Mouse (Mus musculus) embryo, embryonic 11 days (tissue): ENCODE results near the gene Arhgap44.
A peak's percentile ranks its signal among the peaks of the same experiment; 100 is the strongest.

ENCODE experiments used
- DNase-seq: peaks from one replicate; pipeline ENCODE4 v3.0.0-alpha.2; 2015

Arhgap44 gene

DNA sequence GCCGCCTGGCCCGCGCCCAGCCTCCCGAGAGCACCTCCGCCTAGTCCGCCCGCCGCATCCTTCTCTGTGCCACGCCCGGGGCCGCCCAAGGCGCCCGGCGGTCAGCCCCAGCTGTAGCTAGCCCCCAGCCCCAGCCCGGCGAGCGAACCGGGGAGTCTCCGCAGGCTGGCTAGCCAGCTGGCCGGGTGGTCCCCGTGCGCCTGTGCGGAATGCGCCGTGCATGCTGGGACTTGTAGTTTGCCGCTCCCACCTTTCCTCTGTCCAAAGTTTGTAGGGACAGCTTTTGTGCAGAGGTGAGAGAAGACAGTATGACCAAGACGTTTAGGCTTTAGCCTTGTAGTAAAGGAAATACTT is at the start of gene Arhgap44:
Arhgap44 (minus strand) TSS at position 195 of the 354 bp plus-strand sequence.
- peak; percentile 87 for DNase-seq

DNA sequence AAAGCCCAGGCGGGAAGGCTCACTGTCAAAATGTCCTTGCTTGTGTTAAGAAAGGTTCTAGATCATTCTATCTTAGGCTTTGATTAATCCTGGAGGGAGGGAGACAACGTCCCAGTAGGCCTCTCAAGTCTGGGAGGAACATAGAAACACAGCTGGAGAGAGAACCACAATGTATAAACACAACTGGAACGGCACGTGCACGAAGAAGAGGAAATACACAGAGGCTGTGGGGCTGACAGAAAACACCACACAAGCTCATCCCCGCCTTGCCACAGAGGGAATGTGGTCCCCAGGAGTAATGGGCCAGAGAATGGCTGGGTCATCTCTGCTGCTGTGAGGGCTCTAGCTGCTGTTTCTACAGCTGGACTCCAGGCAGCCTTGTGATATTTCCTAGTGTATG is 48.9 kb upstream of the Arhgap44 start:
- no peak for DNase-seq

DNA sequence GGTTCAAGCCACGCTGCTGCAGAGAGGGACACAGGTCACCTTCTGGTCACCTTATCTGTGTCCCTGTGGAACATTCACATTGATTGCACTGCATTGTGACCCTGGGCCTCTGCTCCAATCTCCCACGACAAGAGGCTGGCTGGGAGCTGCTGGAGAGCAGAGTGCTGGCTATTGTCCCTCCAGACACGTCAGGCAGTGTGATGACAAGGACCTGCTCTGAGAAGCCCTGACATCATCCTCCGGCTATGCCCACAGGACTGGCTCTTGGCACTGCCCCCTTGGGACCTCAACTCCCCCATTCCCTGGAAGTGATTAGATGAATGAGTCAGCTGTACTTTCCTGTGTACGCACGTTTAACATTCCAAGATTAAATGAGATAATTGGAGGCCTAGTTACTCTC is 46.7 kb upstream of the Arhgap44 start:
- no peak for DNase-seq

DNA sequence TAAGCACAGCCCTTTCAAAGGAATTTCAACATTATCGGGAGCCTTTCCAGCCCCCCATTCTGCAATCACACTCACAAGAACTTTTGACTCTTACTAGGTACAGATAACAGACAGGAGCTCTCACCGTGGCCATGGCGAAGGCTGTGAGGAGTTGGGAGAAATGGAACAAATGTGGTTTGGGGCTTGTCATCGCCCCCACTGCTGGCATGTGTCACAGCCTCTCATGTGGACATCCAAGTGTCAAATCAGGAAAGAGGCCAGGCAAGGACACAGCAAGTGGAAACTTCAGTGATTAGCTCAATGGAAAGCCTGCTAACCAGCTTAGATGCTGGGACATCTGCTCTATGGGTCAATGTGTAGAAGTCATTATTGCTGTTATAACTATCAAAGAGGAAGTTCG is 42.5 kb upstream of the Arhgap44 start:
- DNase-seq, result no peak

DNA sequence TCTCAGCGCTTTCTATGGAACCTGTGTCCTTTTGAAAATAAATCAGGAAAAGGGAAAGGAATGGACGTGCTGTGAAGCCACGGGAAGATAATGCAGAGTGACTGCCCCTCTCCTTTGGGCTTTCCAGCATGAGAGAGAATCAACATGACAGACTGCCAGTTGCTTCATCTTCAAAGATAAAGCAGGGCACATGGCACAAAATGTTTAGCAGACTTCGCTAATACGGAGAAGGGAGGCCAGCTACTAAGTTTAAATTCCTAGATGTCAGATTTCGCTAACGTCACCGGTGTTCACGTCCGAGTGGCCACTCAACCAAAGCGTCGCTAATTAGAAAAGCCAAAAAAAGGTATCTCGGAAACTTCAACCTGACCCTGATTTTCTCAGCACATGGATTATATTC is 41.9 kb upstream of the Arhgap44 start:
- peak; percentile 12 for DNase-seq

DNA sequence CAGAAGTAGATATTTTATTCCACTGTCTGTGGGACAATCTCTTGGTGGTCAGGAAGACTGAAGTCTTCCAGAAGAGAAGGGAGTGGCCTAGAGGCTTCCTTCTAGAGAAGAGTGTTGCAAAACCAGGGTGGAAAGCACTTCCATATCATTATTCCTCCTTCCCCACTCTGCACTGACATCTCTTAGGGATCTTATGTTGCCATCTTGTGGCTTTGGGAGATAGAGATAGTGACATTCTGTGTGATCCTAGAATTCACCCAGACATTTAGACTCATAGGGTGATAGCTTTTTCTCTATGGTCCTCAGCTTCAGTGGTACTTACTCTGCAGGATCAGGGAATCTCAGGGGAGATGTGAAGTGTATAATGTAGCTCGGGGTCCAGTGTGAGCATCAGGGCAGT is 40.3 kb upstream of the Arhgap44 start:
- no peak for DNase-seq

DNA sequence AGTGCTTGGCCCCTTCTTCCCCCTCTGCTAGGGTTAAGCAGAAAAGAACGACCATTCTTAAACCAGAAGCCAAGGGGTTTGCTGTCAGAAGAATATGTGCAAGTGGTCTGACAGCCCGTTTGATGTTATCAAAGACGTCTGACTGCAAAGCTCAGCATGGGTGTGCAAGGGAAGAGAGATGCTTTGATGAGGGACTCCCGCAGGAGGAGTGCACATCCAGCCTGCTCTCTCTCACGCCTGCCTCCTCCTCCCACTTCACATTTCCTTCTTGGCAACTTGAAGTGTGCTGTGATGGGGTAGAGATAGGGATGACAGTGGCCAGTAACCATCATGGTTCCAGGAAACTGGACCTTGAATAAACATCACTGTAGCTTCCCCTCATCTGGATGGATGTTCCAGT is 39.5 kb upstream of the Arhgap44 start:
- no peak for DNase-seq

DNA sequence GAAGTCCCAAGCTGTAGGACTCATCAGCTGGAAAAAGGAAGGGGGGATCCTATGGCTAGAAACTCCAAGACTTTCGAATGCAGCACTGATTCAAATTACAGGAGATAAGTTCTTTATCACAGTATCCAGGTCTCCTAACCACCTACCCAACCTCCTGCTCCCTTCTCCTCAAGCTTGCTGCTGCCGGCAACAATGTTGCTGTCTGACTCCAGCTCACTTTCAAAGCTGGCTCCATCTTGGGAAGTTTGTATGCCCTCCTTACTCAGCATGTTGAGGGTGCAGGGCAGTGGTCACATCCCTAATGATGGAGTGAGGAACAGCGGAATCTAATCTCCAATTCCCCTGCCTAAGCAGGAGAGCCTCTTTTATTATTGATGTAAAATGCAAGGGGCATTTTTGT is 35.3 kb upstream of the Arhgap44 start:
- no peak for DNase-seq

DNA sequence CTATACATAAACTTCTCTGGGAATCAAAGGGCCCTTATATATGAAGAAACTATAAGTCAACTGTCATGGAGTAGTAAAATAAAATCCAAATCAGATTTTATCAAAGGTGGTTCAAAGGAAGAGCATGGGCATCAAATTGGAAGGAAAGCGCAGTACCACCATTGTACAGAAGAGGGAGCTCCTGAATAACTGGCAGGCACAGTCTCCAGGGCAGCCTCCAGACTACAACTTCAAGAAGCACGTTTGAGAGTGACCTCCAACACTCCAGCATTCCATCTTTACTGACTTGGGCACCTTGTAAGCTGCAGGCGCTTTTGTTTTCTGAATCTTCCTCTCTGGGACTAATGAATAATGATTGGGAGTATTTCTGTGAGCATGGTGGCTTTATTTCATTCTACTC is 34.5 kb upstream of the Arhgap44 start:
- DNase-seq, result peak; percentile 80

DNA sequence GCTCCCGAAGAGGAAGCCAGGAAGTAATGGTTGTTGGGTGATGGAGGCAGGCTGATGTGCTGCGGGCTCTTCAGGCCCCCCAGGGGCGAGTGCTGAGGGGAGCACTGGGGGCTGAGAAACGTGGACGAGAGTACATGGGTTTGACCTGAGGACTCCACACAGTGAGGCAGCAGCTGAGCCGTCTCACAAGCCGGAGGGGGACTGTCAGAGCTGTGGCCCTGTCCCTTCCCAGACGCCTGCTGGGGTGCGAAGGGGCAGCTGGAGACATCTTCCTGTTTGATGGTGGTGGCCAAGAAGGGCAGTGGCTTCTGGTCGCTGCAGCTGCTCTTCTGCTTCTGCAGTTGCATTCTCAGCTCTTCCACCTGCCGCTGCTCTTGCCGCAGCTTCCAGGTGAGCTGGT is 24.2 kb upstream of the Arhgap44 start:
- DNase-seq, result no peak

DNA sequence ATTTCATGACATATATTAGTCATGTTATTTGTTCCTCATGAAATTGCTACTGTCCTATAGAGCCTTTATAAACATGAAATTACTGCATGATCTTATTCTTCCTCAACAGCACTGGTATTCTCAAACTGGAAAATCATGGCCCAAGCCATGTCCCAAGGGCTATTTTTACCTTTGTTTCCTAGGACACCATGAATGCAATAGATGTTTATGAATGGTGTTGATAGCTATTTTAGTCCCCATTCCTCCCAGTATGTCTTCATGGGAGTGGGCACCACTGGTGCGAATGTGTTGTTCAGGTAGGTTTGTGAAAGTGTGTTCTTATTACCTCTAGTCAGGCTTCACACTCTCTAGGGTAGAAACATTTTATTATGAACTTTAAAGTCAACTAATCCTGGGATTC is 22.4 kb upstream of the Arhgap44 start:
- no peak for DNase-seq

DNA sequence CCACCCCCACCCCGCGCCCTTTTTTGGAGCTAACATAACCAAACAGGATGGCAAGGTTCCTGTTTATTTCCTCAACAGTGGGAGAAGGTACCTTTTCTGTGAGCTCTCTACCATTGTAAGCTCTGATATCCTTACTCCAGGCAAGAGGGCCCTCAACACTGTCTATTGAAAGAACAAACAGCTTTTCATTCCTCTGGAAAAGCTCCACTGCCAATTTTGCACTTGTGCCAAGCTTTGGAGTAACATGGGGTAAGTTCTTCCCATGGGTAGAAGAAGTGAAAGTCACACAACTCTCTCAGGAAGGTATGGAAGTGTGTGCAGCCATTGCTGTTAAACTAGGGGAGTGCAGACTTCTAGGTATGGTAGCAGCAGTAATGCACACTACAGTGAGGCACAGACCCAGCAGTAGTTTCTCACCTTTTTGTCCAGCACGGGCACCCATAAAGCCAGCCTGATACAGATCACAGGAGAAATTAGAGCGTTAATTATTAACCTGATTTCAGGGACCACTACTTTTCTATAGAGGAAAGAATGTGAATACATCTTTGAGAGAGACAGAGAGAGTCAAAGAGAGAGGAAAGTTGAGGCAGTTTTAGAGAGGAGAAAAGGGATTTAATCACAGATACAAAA is 7.5 kb upstream of the Arhgap44 start:
- DNase-seq, result no peak

DNA sequence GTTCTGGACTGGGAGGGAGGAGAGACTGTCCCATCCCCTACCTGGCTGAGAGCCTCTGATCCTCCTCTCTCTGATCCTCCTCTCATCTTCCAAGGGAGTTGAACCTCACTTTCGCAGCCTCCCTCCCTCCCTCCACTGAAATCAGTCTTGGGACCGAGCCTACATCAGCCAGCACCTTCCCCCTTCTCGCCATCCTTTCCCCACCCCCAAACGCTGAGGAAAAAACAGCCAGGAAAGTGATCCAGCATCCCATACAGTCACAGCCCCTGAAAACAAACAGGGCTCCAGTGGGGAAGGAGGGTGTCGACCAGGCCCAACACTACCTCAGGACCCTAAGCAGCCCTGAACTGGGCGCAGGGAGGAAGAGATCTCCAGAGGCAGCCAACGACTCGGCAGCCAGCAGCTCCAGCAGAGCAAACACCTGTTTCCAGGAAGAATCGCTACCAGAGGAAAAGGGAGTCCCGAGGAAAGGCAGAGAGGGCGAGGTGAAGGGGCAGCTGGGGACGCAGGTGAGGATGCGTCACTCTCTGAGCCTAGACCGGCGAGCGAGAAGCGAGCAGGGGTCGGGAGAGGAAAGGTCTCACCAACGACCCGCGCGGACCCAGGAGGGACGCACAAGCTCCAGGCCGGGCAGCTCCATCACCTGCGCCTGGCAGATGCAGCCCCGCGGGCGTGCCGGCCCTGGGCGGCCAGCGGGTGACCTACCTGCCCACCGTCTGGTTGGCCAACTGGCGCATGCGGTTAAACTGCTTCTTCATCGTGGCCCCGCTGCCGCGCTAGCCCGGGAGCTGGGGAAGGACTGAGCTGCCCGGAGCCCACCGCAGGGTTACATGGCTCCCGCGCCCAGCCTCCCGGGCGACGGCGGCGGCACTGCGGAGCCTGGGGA is 637 bp downstream of the Arhgap44 start:
- no peak for DNase-seq

DNA sequence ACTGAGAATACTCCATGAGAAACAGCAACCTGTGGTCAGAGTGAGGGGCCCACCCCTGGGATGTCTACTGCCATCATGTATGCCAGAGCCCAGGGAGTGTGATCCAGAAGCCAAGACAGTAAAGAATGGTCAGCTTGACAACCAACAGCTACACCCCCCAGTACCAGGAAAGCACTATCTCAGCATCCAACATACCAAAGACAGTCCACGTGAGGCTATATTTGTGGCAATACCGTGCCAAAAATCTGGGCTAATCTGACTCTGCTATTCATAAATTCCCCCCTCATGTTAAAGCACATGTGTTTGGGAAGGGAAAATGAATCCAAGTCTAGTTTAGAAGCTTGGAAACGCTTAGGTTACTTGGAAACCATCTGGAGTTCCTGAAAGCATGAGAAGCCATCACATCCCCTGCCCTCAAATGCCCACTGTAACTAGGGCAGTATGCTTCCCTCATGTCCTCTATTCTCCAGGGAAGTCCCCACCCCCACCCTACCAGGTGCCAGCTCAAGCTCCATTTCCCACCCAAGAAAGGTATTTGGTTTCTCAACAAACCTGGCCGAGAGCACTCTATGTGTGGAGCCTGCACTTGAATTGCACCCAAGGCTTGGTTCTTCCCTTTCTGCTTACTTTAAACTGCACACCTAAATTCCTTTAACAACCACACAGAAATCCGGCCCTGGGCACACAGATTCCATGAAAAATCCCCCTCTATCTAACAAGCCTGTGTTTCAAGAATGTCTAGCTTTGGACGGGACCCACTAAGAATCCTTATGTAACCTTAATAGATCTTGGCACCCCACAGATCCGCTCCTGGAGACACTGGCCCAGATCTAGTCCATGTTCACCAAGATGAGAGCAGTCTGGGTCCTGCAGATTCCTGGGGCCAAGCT is 1.5 kb downstream of the Arhgap44 start:
- DNase-seq, result no peak

DNA sequence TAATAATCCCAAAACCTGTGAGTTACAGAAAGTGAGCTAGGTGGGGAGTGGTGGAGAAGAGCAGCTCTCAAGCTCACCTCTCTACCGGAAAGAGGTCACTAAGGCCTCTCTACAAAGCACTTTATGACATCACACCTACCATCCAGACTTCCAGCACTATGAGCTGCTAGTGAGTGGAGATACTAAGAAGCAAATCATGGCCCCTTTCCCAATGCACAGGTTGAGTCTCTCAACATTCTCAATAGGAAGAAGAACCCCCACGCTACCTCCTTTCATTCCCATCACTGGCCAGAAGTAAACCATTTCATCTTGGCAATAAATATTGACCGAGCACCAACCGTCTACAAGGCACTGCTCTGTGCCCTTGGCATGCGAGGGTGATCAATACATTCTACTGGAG is 3.0 kb downstream of the Arhgap44 start, which contains the start of gene 1700086D15Rik:
1700086D15Rik (minus strand) TSS at position 101 of the 400 bp plus-strand sequence.
- no peak for DNase-seq

DNA sequence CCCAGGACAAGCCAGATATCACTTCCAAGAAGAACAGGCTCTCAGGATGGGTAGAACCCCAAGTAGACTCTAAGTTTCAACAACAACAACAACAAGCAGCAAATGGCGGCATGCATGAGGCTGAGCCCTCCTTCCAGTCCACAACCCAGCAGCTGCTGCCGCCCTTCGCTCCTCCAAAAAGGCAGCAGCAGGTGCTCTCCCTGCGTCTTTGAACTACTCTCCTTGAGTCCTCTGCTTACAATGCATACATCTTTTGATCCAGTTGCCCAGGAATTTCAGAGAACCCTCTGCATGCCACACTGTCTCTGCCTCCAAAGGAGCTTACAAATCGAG is 4.1 kb downstream of the Arhgap44 start:
- DNase-seq, result no peak

DNA sequence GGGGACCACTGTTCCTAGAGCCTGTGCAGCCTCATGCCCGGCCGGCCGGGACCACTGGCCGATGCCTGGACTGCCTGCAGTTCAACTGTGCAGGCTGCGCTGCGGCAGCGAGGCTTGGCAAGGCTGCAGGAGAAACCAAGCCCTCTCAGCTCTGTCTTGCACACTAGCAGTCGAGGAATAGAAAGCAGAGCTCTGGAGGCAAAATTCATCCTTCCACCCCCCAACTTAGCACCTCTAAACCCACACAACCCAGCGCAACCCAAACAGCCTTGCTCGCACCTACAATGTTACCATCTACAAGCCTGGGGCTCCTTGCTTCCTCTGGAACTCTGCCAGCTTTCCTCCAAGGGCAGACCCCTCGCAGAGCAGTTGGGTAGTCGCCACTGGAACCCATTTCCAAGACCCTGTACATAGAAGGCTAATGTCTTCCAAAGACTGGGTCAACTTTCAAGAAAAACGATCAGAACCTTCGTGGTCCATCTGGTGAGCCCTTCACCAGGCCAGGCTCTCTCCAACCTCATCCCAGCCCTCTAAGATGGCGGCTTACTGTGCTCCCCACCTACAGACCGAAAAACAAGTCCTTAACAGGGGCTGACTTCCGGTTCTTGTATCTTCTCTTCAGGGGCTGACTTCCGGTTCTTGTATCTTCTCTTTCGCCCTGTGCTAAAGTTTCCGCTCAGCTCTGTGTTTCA is 4.6 kb downstream of the Arhgap44 start:
- no peak for DNase-seq

DNA sequence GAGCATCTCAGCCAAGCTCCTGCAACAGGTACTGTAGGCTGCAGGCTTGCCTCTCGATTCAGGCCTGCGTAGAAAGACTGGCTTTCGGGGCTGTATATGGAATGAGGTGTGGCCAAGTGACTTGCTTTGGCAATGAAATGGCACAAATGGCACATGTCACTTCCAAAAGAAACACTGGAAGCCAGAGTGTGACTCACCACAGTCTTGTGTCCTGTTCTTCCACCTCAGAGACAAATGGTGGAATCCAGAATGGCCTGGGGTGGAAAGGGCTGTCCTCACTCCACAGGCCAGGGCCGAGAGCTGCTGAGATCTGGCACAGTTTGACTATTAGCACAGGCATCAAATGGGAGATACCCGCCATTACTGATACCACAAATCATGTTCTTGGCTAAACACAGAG is 9.8 kb downstream of the Arhgap44 start:
- DNase-seq, result no peak

DNA sequence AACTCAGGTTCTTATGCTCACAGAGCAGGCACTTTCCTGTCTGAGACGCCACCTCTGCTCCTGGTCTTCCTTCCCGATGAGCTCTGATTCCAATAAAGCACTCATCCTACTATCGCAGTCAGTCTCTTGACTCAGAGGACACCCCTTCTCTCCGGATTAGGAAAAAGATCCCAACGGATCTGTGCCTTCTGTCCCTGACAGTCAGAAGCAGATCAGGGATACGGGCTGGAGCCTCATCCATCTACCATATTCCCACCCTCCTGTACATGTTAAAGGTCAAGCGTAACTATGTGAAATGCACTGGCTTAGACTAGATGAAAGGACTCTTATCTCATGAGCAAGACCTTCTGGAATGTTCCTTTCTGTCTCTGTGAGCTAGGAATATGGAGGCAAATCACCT is 14.3 kb downstream of the Arhgap44 start:
- no peak for DNase-seq

DNA sequence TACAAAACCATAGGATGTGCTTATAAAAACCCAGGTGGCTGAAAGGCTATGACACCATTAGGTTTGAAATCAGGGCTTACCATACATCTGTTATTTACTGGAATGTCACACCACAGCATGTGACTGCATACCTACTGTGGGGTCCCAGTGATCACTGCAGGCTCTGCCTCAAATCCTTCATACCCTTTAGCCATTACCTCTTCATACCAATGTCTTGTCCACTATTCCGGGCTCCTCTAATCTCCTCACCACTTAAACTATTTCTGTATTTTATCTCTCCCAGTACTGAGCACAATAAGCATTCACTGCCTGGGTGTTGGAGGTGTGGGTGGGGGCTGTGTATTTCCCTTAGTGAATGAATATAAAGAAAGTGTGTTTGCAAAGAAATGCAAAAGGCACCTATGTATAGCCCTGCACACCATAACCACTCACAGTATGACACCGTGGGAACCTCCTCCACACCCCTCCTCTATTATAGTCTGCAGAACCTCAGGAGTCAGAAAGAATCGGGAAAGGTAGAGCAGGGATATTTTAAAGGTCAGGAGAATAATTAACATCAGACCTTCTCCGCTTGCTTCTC is 19.8 kb downstream of the Arhgap44 start:
- no peak for DNase-seq

DNA sequence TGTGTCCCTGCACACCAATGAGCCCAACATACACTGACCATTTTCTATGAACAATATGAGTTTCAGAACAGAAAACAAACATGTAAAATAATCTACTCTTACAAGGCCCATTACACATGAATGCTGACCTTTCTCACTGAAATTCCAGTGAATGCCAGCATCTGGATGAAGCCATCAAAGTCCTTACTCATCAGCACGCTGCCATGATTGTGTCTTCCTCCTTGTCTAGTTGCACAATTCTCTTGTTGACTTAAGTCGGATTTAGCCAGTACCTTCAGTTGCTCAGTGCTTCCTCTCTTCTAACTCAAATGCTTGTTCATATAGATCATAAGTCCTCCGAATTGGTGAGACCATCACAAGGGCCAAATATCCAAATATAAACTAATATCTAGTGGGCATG is 23.7 kb downstream of the Arhgap44 start:
- no peak for DNase-seq

DNA sequence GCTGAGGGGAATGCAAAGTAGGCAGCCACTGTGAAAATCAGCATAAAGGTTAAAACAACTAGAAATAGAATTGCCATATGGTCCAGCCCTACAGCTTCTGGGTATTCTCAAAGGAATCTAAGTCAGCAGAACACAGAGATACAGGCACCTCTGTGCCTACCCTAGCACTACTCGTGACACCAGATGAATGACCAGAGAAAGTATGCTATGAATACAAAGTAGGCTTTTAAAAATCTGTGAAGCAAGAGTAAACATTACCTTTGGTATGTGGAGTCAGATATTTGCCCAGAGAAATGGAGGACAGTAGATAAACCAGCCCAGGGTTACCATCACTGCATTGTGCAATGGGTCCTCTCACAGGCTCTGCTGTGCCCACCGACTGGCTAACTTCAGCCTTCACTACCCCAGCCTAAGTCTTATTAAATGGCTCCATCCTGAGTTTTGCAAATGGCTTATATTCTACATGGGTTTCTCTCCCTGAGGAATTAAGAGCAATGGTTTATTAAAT is 25.6 kb downstream of the Arhgap44 start:
- DNase-seq, result no peak
